Mouse (Mus musculus) urinary bladder, adult 2 months (tissue): Measurements from ENCODE around the gene Rdh19. TPM values are rescaled to one million over a fixed set of nuclear protein-coding genes. Genes with fewer than 3 reads are reported as not detected.
"Not testable (repeated sequence)": the region's sequence is repeated elsewhere in the genome, so short reads cannot be mapped to it uniquely, and the experiment has no call there.

ENCODE experiments used
- DNase-seq: peaks from one replicate; pipeline ENCODE4 v3.0.0; 2022; ENCODE audit warnings: low spot score
- polyA plus RNA-seq: library from polyadenylated mRNA; depleted of rRNA; stranded (reverse); fragments of >200 nt; gene quantifications from 2 replicates; pipeline ENCODE4 v1.2.3, GENCODE M21; 2012; rRNA removed

Gene Rdh19
- polyA plus RNA-seq: not detected in 2 replicates

GRCm38 (mm10) chr10:127849628-127850027 lies at the start of gene Rdh19:
Rdh19 (plus strand) TSS chr10:127849928.
- no peak for DNase-seq

- DNase-seq: no peak
These were observed 48.8 kb upstream of the Rdh19 start, which contains the start of gene Rdh16 for GRCm38 (mm10) chr10:127800891-127801290. Rdh16 (plus strand) TSS chr10:127801152.

GRCm38 (mm10) chr10:127801612-127802011 lies 48.1 kb upstream of the Rdh19 start:
- DNase-seq: no peak

GRCm38 (mm10) chr10:127802236-127802635 lies 47.5 kb upstream of the Rdh19 start:
- no peak for DNase-seq

GRCm38 (mm10) chr10:127804416-127804815 lies 45.3 kb upstream of the Rdh19 start:
- DNase-seq: no peak

GRCm38 (mm10) chr10:127815888-127816287 lies 33.8 kb upstream of the Rdh19 start:
- DNase-seq: no peak

- DNase-seq: not testable (repeated sequence)
These were observed 32.3 kb upstream of the Rdh19 start for GRCm38 (mm10) chr10:127817268-127817910.

GRCm38 (mm10) chr10:127821806-127822205 lies 27.9 kb upstream of the Rdh19 start:
- not testable (repeated sequence) for DNase-seq

GRCm38 (mm10) chr10:127825386-127825785 lies 24.3 kb upstream of the Rdh19 start:
- no peak for DNase-seq

GRCm38 (mm10) chr10:127829121-127829520 lies 20.6 kb upstream of the Rdh19 start:
- DNase-seq: no peak

- not testable (repeated sequence) for DNase-seq
These were observed 15.5 kb upstream of the Rdh19 start for GRCm38 (mm10) chr10:127834186-127834585.

GRCm38 (mm10) chr10:127835292-127835691 lies 14.4 kb upstream of the Rdh19 start:
- DNase-seq: no peak

GRCm38 (mm10) chr10:127837793-127838192 lies 11.9 kb upstream of the Rdh19 start:
- not testable (repeated sequence) for DNase-seq

GRCm38 (mm10) chr10:127838539-127838938 lies 11.2 kb upstream of the Rdh19 start:
- no peak for DNase-seq

- DNase-seq: no peak
These were observed 9.0 kb upstream of the Rdh19 start for GRCm38 (mm10) chr10:127840776-127841175.

- DNase-seq: not testable (repeated sequence)
These were observed 3.8 kb upstream of the Rdh19 start for GRCm38 (mm10) chr10:127845945-127846344.

GRCm38 (mm10) chr10:127848089-127848488 lies 1.6 kb upstream of the Rdh19 start:
- DNase-seq: no peak

- DNase-seq: no peak
These were observed 6.6 kb downstream of the Rdh19 start for GRCm38 (mm10) chr10:127856376-127856775.

- no peak for DNase-seq
These were observed 15.2 kb downstream of the Rdh19 start for GRCm38 (mm10) chr10:127864931-127865330.

- DNase-seq: no peak
These were observed 16.5 kb downstream of the Rdh19 start, which contains the start of gene Rdh16f2 for GRCm38 (mm10) chr10:127866232-127866631. Rdh16f2 (plus strand) TSS chr10:127866474.

GRCm38 (mm10) chr10:127872484-127872883 lies 22.8 kb downstream of the Rdh19 start:
- DNase-seq: no peak

GRCm38 (mm10) chr10:127877681-127878080 lies 28.0 kb downstream of the Rdh19 start:
- DNase-seq: no peak

- no peak for DNase-seq
These were observed 28.7 kb downstream of the Rdh19 start for GRCm38 (mm10) chr10:127878262-127879057.
